In the genomic region with DNA sequence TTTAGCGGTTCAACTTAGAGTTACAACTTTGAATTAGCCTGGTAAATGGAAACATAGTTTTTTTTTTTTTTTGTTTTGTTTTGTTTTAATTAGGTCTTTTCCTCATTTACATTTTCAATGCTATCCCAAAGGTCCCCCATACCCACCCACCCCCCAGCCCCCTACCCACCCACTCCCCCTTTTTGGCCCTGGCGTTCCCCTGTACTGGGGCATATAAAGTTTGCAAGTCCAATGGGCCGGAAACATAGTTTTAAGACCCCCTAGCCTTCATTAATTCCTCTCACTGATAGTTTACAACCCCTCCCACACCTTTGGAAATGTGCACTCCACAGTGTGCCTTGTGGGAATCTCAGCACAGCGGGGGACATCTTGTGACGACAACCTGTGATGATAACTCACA, we compare ENCODE assay signal across 8 mouse cellular contexts. TPM values are rescaled to one million over a fixed set of nuclear protein-coding genes. Genes with fewer than 3 reads are reported as not detected.
DNase-seq lines count a peak whose midpoint lies in the region; ATAC-seq and TF ChIP-seq lines count a peak whose summit lies in the region.
"Had no signal": no experiment of that assay in that cellular context is flagged by ENCODE, and none has a peak within 500 bp of the region (broad histone marks: within the 10 kb centered on the region; RNA-seq: fewer than 3 reads in every experiment).

No protein-coding gene starts in this region.

- H3K4me1 ChIP-seq in limb, embryonic 11.5 days (ENCODE audit: control insufficient read depth, insufficient read depth, low read length) = peaks cover 5% of the 10 kb centered on the region; the same call in 1 of the 2 replicates
- H3K4me1 ChIP-seq in limb, embryonic 10.5 days = peaks cover 14% of the 10 kb centered on the region
- H3K4me1 ChIP-seq in forebrain, embryonic 13.5 days = peaks cover 8% of the 10 kb centered on the region
- 0 out of 2 replicates have a peak, but pooled peaks cover 8% of the 10 kb centered on the region for H3K4me1 ChIP-seq in hindbrain, postnatal 0 days (ENCODE audit: insufficient read depth, low read length)
- H3K4me1 ChIP-seq in neural tube, embryonic 12.5 days = peaks cover 7% of the 10 kb centered on the region

- TF ChIP-seq CTCF in hindbrain, postnatal 0 days (IDR thresholded peaks at IDR 0.05; ENCODE audit: low read depth) = no peak

- no peaks in the 10 kb centered on the region for H3K27me3 ChIP-seq in limb, embryonic 11.5 days (ENCODE audit: control insufficient read depth, insufficient read depth, low read length)
- H3K27me3 ChIP-seq in limb, embryonic 10.5 days (ENCODE audit: low read depth, poor library complexity, severe bottlenecking) = no peaks in the 10 kb centered on the region
- no peaks in the 10 kb centered on the region for H3K27me3 ChIP-seq in forebrain, embryonic 13.5 days
- H3K27me3 ChIP-seq in hindbrain, postnatal 0 days (ENCODE audit: insufficient read depth, low read length) = no peaks in the 10 kb centered on the region
- H3K27me3 ChIP-seq in neural tube, embryonic 12.5 days (replicated peaks) = no peaks in the 10 kb centered on the region

- H3K9ac ChIP-seq in limb, embryonic 11.5 days (ENCODE audit: low read length) = no peak overlapping the region
- H3K9ac ChIP-seq in forebrain, embryonic 13.5 days = no peak overlapping the region
- no peak overlapping the region for H3K9ac ChIP-seq in hindbrain, postnatal 0 days (replicated peaks; ENCODE audit: low read length)
- H3K9ac ChIP-seq in neural tube, embryonic 12.5 days = no peak overlapping the region

- no peak overlapping the region for H3K27ac ChIP-seq in limb, embryonic 11.5 days (replicated peaks; ENCODE audit: low read depth, low read length)
- H3K27ac ChIP-seq in limb, embryonic 10.5 days = no peak overlapping the region
- no peak overlapping the region for H3K27ac ChIP-seq in forebrain, embryonic 13.5 days
- H3K27ac ChIP-seq in hindbrain, postnatal 0 days = no peak overlapping the region
- H3K27ac ChIP-seq in neural tube, embryonic 12.5 days = no peak overlapping the region

- WGBS in limb, embryonic 11.5 days = 82% methylated on average over 5 of the region's 5 CpGs
- 91% methylated on average over 5 of the region's 5 CpGs for whole genome bisulfite sequencing in limb, embryonic 10.5 days
- WGBS in forebrain, embryonic 13.5 days = 73% methylated on average over 5 of the region's 5 CpGs
- WGBS in hindbrain, postnatal 0 days = 85% methylated on average over 5 of the region's 5 CpGs
- 70% methylated on average over 5 of the region's 5 CpGs for WGBS in neural tube, embryonic 12.5 days

- ATAC-seq in limb, embryonic 11.5 days (ENCODE audit: insufficient number of reproducible peaks, low FRiP score, low TSS enrichment, low read depth) = peak; percentile 96
- ATAC-seq in forebrain, embryonic 13.5 days = peak; percentile 90
- ATAC-seq in hindbrain, postnatal 0 days = peak; percentile 70
- ATAC-seq in neural tube, embryonic 12.5 days (ENCODE audit: low FRiP score, low read depth) = peak; percentile 78

- no peak for DNase-seq in limb, embryonic 11.5 days (ENCODE audit: low spot score)
- DNase-seq in limb, embryonic 10.5 days (ENCODE audit: low spot score) = no peak
- DNase-seq in hindbrain, postnatal 0 days (ENCODE audit: low spot score) = no peak
- no peak for DNase-seq in layer of hippocampus, postnatal 36 days
- no peak for DNase-seq in retina, postnatal 1 day

- H3K9me3 ChIP-seq in limb, embryonic 11.5 days (ENCODE audit: control insufficient read depth, low read length) = no peaks in the 10 kb centered on the region
- no peaks in the 10 kb centered on the region for H3K9me3 ChIP-seq in limb, embryonic 10.5 days (replicated peaks)
- H3K9me3 ChIP-seq in forebrain, embryonic 13.5 days (replicated peaks) = no peaks in the 10 kb centered on the region
- H3K9me3 ChIP-seq in hindbrain, postnatal 0 days (ENCODE audit: low read length) = no peaks in the 10 kb centered on the region
- H3K9me3 ChIP-seq in neural tube, embryonic 12.5 days = no peaks in the 10 kb centered on the region

- H3K36me3 ChIP-seq in limb, embryonic 11.5 days (ENCODE audit: control insufficient read depth, insufficient read depth, low read length) = no peaks in the 10 kb centered on the region
- no peaks in the 10 kb centered on the region for H3K36me3 ChIP-seq in limb, embryonic 10.5 days
- no peaks in the 10 kb centered on the region for H3K36me3 ChIP-seq in forebrain, embryonic 13.5 days (ENCODE audit: poor library complexity, severe bottlenecking)
- H3K36me3 ChIP-seq in hindbrain, postnatal 0 days (ENCODE audit: insufficient read depth, low read length) = no peaks in the 10 kb centered on the region
- no peaks in the 10 kb centered on the region for H3K36me3 ChIP-seq in neural tube, embryonic 12.5 days

- no peak overlapping the region for H3K4me3 ChIP-seq in limb, embryonic 11.5 days (ENCODE audit: low read depth, low read length)
- H3K4me3 ChIP-seq in limb, embryonic 10.5 days = no peak overlapping the region
- no peak overlapping the region for H3K4me3 ChIP-seq in forebrain, embryonic 13.5 days
- H3K4me3 ChIP-seq in hindbrain, postnatal 0 days (ENCODE audit: low read length) = no peak overlapping the region
- no peak overlapping the region for H3K4me3 ChIP-seq in neural tube, embryonic 12.5 days

- H3K4me2 ChIP-seq in limb, embryonic 11.5 days (ENCODE audit: low read depth, severe bottlenecking) = no peak overlapping the region
- H3K4me2 ChIP-seq in forebrain, embryonic 13.5 days = no peak overlapping the region
- H3K4me2 ChIP-seq in hindbrain, postnatal 0 days (ENCODE audit: low read depth, low read length) = no peak overlapping the region
- H3K4me2 ChIP-seq in neural tube, embryonic 12.5 days (replicated peaks) = no peak overlapping the region

RNA-seq across cellular contexts. Expression of gene Gm17660, which starts 3.8 kb away (rescaled TPM):
- not detected in 2 replicates for polyA plus RNA-seq in limb, embryonic 11.5 days (2014; fragmentation: Nextera tagmentation; extraction: Ambion mirVana)
- polyA plus RNA-seq in limb, embryonic 10.5 days (2016; fragmentation: Nextera tagmentation; extraction: Ambion mirVana) = not detected in 2 replicates
- not detected in 2 replicates for polyA plus RNA-seq in forebrain, embryonic 13.5 days (2015; fragmentation: Nextera tagmentation; extraction: Ambion mirVana)
- total RNA-seq in hindbrain, postnatal 0 days (2014; rRNA removed) = 0.58 TPM in 1 of 2 replicates, not detected in the other
- 0.61 TPM in 1 of 2 replicates, not detected in the other for polyA plus RNA-seq in hindbrain, postnatal 0 days (2015; fragmentation: Nextera tagmentation; extraction: Ambion mirVana)
- polyA plus RNA-seq in neural tube, embryonic 12.5 days (2016; fragmentation: Nextera tagmentation; extraction: Ambion mirVana) = not detected in 2 replicates
- not detected for total RNA-seq in layer of hippocampus, postnatal 36 days (2021)
- polyA plus RNA-seq: cerebellum, adult 2 months had no signal

RNA-seq across cellular contexts. Expression of gene Nudt9, which starts 27.5 kb away (rescaled TPM):
- polyA plus RNA-seq in limb, embryonic 11.5 days (2014; fragmentation: Nextera tagmentation; extraction: Ambion mirVana) = 66.4 and 67.7 TPM in 2 replicates
- polyA plus RNA-seq in limb, embryonic 10.5 days (2016; fragmentation: Nextera tagmentation; extraction: Ambion mirVana) = 63.0 and 63.8 TPM in 2 replicates
- 50.9 and 53.3 TPM in 2 replicates for polyA plus RNA-seq in forebrain, embryonic 13.5 days (2015; fragmentation: Nextera tagmentation; extraction: Ambion mirVana)
- 54.9 and 59.1 TPM in 2 replicates for total RNA-seq in hindbrain, postnatal 0 days (2014; rRNA removed)
- polyA plus RNA-seq in hindbrain, postnatal 0 days (2015; fragmentation: Nextera tagmentation; extraction: Ambion mirVana) = 72.6 and 80.2 TPM in 2 replicates
- 78.1 and 81.7 TPM in 2 replicates for polyA plus RNA-seq in neural tube, embryonic 12.5 days (2016; fragmentation: Nextera tagmentation; extraction: Ambion mirVana)
- total RNA-seq in layer of hippocampus, postnatal 36 days (2021) = 10 to 100 TPM; 70.8 to 71.3 TPM

RNA-seq across cellular contexts. Expression of gene Sparcl1, which starts 39.9 kb away (rescaled TPM):
- 20.5 and 21.8 TPM in 2 replicates for polyA plus RNA-seq in limb, embryonic 11.5 days (2014; fragmentation: Nextera tagmentation; extraction: Ambion mirVana)
- 9.4 and 17.1 TPM in 2 replicates for polyA plus RNA-seq in limb, embryonic 10.5 days (2016; fragmentation: Nextera tagmentation; extraction: Ambion mirVana)
- 34.7 and 41.3 TPM in 2 replicates for polyA plus RNA-seq in forebrain, embryonic 13.5 days (2015; fragmentation: Nextera tagmentation; extraction: Ambion mirVana)
- 660 and 723 TPM in 2 replicates for total RNA-seq in hindbrain, postnatal 0 days (2014; rRNA removed)
- 782 and 913 TPM in 2 replicates for polyA plus RNA-seq in hindbrain, postnatal 0 days (2015; fragmentation: Nextera tagmentation; extraction: Ambion mirVana)
- 88.0 and 95.9 TPM in 2 replicates for polyA plus RNA-seq in neural tube, embryonic 12.5 days (2016; fragmentation: Nextera tagmentation; extraction: Ambion mirVana)
- total RNA-seq in layer of hippocampus, postnatal 36 days (2021) = 1,000 to 10,000 TPM; 1,408 to 1,415 TPM

RNA-seq across cellular contexts. Expression of gene Hsd17b11, which starts 51.9 kb away (rescaled TPM):
- polyA plus RNA-seq in limb, embryonic 11.5 days (2014; fragmentation: Nextera tagmentation; extraction: Ambion mirVana) = 2.5 and 2.6 TPM in 2 replicates
- 1.9 and 2.4 TPM in 2 replicates for polyA plus RNA-seq in limb, embryonic 10.5 days (2016; fragmentation: Nextera tagmentation; extraction: Ambion mirVana)
- 0.77 and 1.1 TPM in 2 replicates for polyA plus RNA-seq in forebrain, embryonic 13.5 days (2015; fragmentation: Nextera tagmentation; extraction: Ambion mirVana)
- 15.2 and 20.5 TPM in 2 replicates for total RNA-seq in hindbrain, postnatal 0 days (2014; rRNA removed)
- 4.5 and 5.4 TPM in 2 replicates for polyA plus RNA-seq in hindbrain, postnatal 0 days (2015; fragmentation: Nextera tagmentation; extraction: Ambion mirVana)
- polyA plus RNA-seq in neural tube, embryonic 12.5 days (2016; fragmentation: Nextera tagmentation; extraction: Ambion mirVana) = 1.8 and 2.0 TPM in 2 replicates
- 10 to 100 TPM; 47.1 to 49.8 TPM for total RNA-seq in layer of hippocampus, postnatal 36 days (2021)
